Mouse (Mus musculus): Measurements from ENCODE around the gene Pappa. TPM values are rescaled to one million over a fixed set of nuclear protein-coding genes. Genes with fewer than 3 reads are reported as not detected.

The Pappa gene
- under 1 TPM; 0.61 to 0.88 TPM for total RNA-seq (2021)
- long read RNA-seq, experiment 1: 0 reads
- long read RNA-seq, experiment 2: 0 reads

DNA sequence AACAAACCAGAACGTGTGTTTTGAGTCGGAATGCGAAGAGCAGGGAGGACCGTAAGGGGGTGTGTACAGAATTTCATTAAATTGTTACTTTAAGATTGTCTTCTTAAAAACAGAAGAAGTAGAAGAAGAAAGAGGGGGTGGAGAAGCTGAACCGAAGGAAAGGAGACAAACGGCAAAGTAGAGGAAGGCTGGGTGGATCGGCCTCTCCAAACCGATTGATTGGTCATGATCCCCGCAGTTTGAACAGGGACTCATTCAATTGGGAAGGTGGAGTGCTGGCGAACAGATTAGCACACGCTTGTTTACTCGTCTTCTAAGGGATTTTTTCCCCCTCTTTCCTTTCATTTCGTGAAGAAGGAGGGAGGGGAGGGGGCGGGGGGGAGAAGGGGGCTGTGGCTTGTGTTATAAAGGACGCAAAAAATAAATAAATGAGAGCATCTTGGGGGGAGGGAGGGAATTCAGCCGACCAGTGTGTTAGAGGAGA is at the start of gene Pappa:
TSS of gene Pappa (plus strand) at position 434 of the 484 bp plus-strand sequence.
- intact Hi-C loops (cut with DNase I): loop anchor here (2.0 to 10.0 kb wide), 2 partner anchors 289 to 373 kb away; no protein-coding TSS in a partner anchor
- no peak for DNase-seq

DNA sequence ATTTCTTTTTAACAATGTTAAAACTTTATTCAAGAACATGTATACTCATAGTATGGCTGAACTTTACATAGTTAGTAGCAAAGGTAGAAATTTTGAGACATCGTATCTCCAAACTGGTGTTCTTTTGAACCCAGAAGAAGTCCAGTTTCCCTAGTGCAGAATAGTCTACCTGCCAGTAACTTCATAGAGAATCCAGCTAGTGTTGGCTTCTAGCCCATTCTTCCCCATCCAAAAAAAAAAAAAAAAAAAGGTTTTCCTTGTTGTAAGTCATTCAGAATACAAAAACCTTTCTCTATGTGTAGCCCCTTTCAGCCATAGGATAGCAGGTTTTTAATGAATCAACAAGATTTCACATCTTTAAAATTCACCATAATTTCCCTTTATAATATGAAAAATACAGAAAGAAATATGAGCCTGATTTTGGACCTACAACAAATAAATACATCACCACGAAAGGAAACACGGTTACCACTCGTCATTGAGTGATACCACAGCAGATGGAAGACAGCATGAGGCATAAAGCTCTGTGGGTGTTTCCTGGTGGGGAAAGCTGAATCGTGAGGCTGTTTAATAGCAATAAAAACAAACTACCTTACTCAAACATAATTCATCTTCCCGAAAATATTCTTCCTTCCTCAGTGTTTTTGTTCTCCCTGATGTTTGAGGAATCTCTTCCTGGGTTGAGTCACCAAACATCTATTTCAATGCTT is 45.9 kb upstream of the Pappa start:
- no peak for DNase-seq
- intact Hi-C loops (cut with DNase I): no loop called here

DNA sequence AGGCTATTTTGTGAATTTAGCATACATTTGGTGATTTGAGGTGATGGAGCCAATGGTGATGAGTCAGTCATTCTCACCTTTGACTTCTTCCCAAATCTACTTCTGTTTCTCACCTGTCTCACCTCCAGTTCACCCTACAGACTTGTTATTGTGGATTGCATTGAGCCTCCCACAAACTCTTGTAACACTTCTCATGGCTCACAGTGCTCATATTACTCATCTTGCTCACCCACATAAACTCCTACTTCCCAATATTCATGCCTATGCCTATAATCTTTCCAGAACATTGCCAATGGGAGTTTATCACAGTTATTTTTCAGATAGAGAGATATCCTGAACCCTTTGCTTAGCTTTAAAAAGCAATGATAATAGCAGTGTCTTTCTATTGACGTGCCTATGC is 37.1 kb upstream of the Pappa start:
- DNase-seq: no peak
- intact Hi-C loops (cut with DNase I): no loop called here

DNA sequence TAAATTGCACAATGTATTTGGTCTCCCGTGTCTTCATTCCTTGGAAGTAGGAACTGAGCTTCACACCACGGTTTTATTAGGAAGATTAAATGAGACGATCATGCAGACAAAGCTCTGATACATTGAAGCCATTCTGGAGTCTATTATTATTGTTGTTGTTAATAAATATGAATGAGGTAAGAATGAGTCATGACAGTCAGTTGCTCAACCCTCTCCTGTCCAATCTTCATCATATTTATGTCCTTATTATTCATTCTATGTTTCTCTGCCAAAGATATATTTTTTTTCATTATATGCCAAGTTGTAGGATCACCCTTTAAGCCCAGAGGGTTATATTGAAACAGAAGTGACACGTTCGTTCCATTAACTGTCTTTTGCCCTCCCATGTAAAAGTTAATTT is 36.4 kb upstream of the Pappa start:
- intact Hi-C loops (cut with DNase I): no loop called here
- DNase-seq: no peak

DNA sequence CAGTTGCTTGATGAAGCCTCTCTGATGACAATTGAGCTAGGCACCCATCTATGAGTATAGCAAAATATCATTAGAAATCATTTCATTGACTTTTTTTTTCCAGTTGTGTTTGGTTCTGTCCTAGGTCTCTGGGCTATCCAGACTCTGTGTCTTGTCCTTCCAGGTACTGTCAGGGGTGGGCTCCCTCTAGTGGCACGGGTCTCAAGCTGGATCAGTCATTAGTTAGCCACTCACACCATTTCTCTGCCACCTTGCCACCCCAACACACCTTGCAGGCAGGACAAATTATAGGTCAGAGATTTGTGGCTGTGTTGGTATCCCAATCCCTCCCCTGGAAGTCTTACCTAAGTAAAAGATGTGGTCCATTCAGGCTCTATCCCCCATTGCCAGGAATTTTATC is 31.8 kb upstream of the Pappa start:
- intact Hi-C loops (cut with DNase I): no loop called here
- no peak for DNase-seq

DNA sequence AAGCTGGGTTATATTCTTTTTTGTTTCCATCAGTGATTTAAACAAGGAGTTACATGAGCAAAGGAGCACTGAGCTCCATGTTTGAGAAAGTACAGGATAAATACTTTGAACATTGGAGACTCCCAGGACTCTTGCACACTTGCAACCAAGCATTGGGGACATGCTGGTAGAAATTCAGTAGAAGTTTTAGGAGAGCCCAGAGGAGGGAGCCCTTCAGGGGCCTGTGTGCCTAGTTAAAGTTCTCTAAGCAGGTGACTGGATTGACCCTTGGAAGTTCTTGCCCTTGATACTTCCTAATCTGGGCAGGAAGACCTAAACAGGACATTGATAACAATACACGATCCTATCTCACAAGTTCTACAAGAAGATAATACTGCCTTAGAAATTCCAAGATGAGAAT is 3.6 kb upstream of the Pappa start:
- intact Hi-C loops (cut with DNase I): loop anchor here (10.0 kb wide), 1 partner anchor 286 kb away; no protein-coding TSS in a partner anchor
- peak in 1 of 2 experiments; percentile 17 for DNase-seq

DNA sequence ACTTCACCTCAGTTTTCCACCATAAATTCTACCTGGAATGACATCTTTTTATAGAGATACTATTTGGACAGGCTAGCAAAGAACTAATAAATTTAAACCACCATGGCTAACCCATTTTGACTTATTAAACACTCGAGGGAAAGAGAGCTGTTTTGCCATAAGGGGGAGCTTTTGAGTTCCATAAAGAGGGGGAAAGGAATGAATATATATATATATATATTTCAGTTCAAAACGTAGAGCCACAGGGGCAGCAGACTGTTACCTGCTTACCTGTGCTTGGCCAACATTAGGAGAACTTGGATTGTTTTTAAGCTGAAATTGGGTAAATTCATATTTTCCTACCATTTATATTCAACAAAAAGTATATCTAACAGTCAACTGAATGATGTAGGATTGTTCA is 1.1 kb upstream of the Pappa start:
- intact Hi-C loops (cut with DNase I): loop anchor here (2.0 to 10.0 kb wide), 2 partner anchors 288 to 374 kb away; no protein-coding TSS in a partner anchor
- DNase-seq: no peak

DNA sequence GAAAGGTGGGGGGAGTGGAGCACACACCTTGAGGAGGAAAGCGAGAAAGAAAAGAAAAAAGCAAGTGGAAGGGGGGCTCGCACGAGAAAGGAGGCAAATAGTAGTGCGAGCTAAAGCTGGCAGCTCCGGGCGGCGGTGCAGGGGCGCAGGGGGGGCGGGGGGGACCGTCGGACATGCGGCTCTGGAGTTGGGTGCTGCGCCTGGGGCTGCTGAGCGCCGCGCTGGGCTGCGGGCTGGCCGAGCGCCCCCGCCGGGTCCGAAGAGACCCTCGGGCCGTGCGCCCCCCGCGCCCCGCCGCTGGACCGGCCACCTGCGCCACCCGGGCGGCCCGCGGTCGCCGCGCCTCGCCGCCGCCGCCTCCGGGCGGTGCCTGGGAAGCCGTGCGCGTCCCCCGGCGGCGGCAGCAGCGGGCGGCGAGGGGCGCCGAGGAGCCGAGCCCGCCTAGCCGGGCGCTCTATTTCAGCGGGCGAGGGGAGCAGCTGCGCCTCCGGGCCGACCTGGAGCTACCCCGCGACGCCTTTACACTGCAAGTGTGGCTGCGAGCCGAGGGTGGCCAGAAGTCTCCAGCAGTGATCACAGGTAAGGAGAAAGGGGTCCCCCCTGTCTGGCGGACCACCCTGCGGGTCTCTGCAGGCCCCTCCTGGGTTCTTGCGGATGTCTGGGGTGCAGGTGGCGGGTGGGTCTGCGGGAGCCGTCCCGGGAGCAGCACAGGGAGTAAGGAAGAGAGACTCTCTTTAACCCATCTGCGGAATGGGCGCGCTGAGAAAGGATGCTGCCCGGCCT is 586 bp downstream of the Pappa start:
- intact Hi-C loops (cut with DNase I): loop anchor here (10.0 kb wide), 1 partner anchor 290 kb away; no protein-coding TSS in a partner anchor
- peak; percentile 30 to 49 for DNase-seq

DNA sequence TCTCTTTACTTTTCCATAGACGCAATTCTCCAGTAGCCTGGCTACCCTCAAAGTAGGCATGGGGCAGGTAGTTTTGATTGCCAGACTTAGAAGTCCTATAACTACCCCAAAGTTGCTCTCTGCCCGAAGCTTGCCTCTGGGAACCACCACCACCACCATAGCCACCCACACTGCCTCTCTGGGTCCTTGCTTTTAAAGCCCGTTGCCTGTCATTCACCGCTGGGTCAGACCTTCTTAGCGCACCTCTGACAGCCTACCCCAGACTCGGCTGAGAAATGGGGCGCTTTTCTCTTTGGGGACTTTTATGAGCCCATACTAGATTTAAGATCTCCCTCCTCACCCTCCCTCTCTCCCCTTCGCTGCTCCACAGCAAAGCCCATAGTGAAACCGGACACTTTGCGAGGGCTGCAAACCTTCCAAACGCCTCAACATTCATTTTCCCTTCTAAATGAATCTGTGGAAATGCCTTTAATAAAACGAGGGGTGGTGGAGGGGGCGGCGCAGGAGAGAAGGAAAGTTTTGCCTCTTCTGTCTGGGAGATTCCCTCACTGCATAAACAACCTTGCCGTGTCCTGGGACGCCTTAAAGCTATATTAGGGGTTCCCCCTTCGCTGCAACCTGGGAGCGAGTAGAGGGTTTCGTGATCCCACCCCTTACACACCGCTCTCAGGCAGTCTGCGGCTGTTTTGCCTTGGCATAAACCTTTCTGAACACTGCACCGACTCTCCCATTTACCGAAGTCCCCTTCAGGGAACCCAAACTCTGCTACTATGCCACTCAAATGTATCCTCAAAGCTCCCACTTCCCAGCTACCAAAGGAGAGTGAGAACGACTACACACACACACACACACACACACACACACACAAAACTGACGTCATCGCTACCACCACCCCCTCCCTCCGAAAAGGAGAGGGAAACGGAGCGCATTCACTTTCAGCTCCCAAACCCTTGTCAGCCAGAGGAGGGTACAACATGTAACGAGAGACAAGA is 1.7 kb downstream of the Pappa start:
- peak; percentile 27 to 59 for DNase-seq
- intact Hi-C loops (cut with DNase I): loop anchor here (10.0 kb wide), 1 partner anchor 291 kb away; no protein-coding TSS in a partner anchor

DNA sequence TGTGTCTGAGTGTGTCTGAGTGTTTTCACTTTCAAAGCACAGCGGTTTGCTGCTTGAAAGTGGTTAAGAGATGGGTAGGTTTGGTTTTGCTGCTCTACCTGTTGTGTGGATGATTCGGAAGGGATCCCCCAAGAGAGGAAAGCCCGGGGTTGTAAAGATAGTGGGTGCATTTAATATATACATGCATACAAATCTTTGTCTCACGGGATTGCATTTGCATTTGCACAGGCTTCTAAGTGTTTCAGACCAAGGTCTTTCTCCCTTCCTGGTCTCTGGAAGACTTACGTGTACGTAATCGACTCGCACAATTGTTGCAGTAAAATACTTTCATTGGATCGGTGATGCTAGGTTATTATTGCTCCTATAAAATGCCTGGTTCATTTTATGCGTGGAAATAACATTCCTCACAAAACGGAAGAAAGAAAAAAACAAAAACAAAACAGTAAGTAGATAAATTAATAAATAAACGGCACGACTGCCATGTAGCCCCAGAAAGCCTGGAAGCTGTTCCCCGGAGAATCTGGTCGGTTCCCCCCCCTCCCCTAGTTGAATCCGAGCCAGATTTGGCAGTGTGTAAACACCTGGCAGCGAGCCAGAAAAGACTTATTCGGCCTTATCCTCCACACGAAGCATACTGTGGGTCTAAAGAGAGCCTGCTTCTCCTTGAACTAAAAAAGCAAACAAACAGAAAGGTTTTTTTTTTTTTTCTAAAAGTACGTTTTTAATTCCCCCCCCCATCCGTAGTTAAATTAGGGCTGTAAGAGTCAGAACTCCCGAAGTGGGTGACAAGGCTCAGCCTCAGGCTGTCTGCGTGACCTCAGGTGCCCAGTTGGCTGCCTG is 2.7 kb downstream of the Pappa start:
- DNase-seq: peak; percentile 38 to 60
- intact Hi-C loops (cut with DNase I): loop anchor here (10.0 kb wide), 1 partner anchor 292 kb away; no protein-coding TSS in a partner anchor

DNA sequence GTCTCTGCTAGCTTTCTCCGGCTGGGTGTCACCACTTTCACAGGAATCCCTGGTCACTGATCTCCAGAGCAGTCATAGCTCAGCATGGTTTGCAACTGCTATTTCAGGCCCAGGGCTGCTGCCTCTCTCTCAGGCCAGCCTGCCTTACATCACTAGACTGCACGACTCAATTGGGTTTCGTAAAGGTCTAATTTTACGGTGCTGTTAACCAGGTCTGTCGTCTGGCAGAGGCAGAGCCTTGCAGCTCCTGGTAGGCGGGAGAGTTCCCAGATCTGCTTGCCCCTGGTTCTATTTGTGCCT is 3.3 kb downstream of the Pappa start:
- intact Hi-C loops (cut with DNase I): loop anchor here (10.0 kb wide), 1 partner anchor 292 kb away; no protein-coding TSS in a partner anchor
- DNase-seq: peak; percentile 29 to 51

DNA sequence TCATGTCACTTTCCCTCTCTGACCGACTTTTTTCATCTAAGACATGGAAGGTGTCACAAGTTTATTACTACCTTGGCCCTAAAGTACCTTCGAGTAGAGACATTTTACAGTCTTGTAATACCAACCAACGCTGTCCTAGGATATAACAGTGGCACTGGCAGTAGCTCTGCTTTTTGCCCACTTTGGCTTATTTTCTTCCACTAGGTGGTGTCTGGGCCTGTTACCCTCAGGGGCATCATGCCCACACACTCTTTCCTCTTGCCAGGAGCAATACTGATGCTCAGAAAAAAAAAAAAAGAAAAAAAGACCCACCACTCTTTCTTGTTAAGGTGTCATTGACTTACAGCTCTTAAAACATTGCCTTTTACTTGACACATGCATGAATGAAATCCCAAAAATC is 8.7 kb downstream of the Pappa start:
- intact Hi-C loops (cut with DNase I): loop anchor here (5.0 kb wide), 1 partner anchor 460 kb away; no protein-coding TSS in a partner anchor
- DNase-seq: no peak

DNA sequence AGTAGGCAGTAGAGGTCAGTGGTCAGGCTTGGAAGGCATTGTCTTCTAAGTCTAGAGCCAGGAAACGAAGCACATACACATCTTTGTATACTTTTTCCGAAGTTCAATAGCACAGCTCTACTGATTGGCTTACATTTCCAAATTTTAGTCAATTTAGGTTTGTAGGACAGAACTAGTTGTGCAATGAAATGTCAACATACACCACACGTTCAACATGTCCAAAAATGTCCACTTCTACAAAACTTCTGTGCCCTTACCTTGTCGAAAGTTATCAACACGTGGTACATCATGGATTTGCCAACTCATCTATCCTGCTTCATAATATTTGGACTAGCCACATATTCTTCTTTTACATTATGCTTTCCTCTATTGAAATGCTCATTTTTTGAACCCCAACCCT is 10.4 kb downstream of the Pappa start:
- intact Hi-C loops (cut with DNase I): loop anchor here (5.0 kb wide), 1 partner anchor 458 kb away; no protein-coding TSS in a partner anchor
- no peak for DNase-seq

DNA sequence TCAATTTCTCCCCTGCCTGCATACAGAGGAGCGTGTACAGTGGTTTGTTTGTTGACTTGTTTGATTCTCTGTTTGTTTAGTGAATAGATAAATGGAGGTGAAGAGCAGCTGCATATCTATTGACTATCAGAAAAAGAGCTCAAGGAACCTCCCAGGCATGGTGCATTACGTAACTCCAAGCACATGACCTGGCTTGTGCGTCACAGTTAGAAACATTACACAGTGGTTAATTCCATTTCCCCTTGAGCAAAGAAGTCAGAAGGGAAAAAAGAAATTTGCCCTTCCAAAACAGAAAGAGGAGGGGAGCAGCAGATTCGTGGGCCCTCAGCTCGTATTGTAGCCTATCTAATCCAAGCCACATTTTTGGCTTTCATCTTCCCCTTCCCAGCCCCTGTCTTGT is 11.1 kb downstream of the Pappa start:
- intact Hi-C loops (cut with DNase I): no loop called here
- DNase-seq: no peak

DNA sequence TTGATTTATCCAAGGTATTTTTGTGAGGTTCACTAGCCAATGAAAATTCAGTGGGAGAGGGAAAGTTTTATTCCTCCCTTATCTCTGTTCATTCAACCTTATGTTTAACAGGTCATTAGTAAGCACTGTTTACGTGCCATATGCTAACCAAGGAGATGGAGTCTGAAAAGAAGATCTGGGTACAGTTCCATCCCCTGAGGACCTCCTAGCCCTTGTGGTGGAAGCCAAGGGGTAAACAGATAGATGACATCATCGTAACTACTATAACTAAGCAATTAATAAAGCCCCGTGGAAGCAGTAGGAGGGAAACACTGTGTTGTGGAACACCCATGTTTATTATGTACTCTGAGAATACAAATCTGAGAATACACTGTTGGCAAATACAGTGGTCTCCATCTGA is 12.6 kb downstream of the Pappa start:
- DNase-seq: no peak
- intact Hi-C loops (cut with DNase I): no loop called here

DNA sequence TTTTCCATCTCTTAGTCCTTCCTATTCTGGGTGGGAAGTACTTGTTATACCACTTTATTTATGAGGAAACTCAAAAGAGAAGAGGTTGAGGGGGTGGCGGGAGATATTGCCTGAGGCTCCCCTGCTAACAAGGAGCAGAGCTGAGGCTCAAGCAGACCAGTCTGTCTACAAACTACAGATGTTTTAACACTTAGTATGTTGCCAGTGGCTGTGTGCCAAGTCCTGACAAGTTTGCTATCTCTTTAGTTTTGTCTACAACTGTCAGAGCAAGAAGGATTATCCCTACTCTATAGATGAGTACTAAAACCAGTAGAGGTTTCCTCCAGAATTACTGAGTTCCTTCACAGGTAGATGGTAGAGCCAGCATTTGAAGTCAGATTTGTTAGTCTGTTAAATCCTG is 23.0 kb downstream of the Pappa start:
- intact Hi-C loops (cut with DNase I): no loop called here
- no peak for DNase-seq

DNA sequence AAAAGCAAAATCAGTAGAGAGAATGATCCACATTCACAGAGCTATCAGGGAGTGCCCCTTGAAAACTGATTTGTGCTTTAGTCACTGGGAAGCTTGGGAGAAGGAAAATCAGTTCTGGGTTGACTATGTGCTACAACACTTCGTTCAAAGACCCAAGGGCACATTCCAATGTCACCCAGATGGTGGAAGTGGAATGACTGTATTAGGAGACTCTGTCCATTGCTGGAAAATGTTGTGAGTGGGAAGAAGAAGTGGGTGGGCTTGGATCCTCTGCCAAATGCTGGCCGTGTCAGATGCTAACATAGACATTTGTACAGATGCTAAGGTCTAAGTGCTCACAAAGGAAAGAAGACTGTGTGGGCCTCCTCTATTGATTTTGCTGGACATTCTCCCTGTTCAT is 29.6 kb downstream of the Pappa start:
- intact Hi-C loops (cut with DNase I): no loop called here
- no peak for DNase-seq

DNA sequence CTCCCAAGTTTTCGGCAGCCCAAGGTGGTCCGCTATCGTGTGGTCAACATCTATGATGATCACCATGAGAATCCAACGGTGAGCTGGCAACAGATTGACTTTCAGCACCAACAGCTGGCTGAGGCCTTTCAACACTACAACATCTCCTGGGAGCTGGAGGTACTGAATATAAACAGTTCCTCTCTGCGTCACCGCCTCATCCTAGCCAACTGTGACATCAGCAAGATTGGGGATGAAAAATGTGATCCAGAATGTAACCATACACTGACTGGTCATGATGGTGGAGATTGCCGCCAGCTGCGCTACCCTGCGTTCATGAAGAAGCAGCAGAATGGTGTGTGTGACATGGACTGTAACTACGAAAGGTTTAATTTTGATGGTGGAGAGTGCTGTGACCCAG is 32.3 kb downstream of the Pappa start:
- intact Hi-C loops (cut with DNase I): no loop called here
- DNase-seq: peak; percentile 13 to 25

DNA sequence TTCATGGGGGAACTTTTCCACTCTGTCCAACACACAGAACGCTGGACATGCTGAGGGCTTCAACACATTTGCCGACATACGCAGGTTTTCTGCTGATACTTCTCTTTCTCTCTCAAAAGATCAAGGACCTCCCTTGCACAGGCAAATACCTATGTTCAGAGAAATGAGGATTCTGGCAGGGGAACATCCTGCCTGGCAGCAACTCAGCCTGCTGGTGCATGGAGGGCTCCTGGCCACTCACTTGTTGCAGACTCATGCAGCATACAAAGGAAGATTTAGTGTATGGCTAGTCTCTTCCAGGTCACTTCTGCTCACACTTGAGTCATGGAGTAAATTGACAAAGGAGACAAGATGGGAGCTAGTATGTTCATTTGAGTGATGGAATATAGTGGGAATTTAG is 34.7 kb downstream of the Pappa start:
- intact Hi-C loops (cut with DNase I): no loop called here
- DNase-seq: no peak
